Mouse (Mus musculus) MEL (cell line): ENCODE data around the gene Pusl1.

Experiments used
- BHLHE40 ChIP-seq: IDR thresholded peaks from 2 replicates; pipeline ENCODE4 v1.6.1; 2012; ENCODE audit warnings: low read depth, mild to moderate bottlenecking, inconsistent platforms, low read length, improper control_type of control experiment, borderline replicate concordance
- MAX ChIP-seq: IDR thresholded peaks from 2 replicates; pipeline ENCODE4 v1.6.1; 2011; ENCODE audit warnings: low read length, improper control_type of control experiment
- POLR2A ChIP-seq, 2 experiments: IDR thresholded peaks; 2 replicates each; pipeline ENCODE4 v1.6.1; 2011 to 2012; ENCODE audit warnings: low read length in 2 of 2, mild to moderate bottlenecking in 2 of 2, control low read depth in 1 of 2, improper control_type of control experiment in 1 of 2, low read depth in 1 of 2, moderate library complexity in 1 of 2; ENCODE audit not compliant: control insufficient read depth in 1 of 2, insufficient read depth in 1 of 2, poor library complexity in 1 of 2

GRCm38 (mm10) chr4:155851368-155851767, 40.2 kb downstream of the Pusl1 start:
- no peak for TF ChIP-seq POLR2A (IDR thresholded peaks at IDR 0.05; ENCODE audit: control insufficient read depth in 1 of 2, insufficient read depth in 1 of 2, low read depth in 1 of 2, low read length in 2 of 2, poor library complexity in 1 of 2)
- TF ChIP-seq MAX: no peak
- TF ChIP-seq BHLHE40: no peak
